Mouse (Mus musculus) retina, postnatal 1 day (tissue): Measurements from ENCODE around the gene Gmpr2.

ENCODE experiments used
- DNase-seq: peaks from one replicate; pipeline ENCODE4 v3.0.0-alpha.2; 2012

Gene Gmpr2

GRCm38 (mm10) chr14:55671833-55672740 lies at the start of gene Gmpr2, which contains the start of gene Nedd8:
Gmpr2 (plus strand) TSS chr14:55671941.
Nedd8 (minus strand) TSS chr14:55672124.
- peak; percentile 98 for DNase-seq

- no peak for DNase-seq
These were observed 43.5 kb upstream of the Gmpr2 start for GRCm38 (mm10) chr14:55628077-55628827.

GRCm38 (mm10) chr14:55629312-55629711 lies 42.4 kb upstream of the Gmpr2 start:
- DNase-seq, result peak; percentile 39

- no peak for DNase-seq
These were observed 36.7 kb upstream of the Gmpr2 start for GRCm38 (mm10) chr14:55634874-55635522.

GRCm38 (mm10) chr14:55635523-55636007 lies 36.2 kb upstream of the Gmpr2 start, which contains the start of gene Ipo4:
Ipo4 (minus strand) TSS chr14:55635957.
- DNase-seq, result peak; percentile 95

GRCm38 (mm10) chr14:55637795-55638194 lies 33.9 kb upstream of the Gmpr2 start, which contains the start of gene Gm49378:
Gm49378 (minus strand) TSS chr14:55637895.
- no peak for DNase-seq

GRCm38 (mm10) chr14:55640816-55641215 lies 30.9 kb upstream of the Gmpr2 start:
- no peak for DNase-seq

- no peak for DNase-seq
These were observed 30.4 kb upstream of the Gmpr2 start for GRCm38 (mm10) chr14:55641291-55641690.

GRCm38 (mm10) chr14:55642679-55643059 lies 29.1 kb upstream of the Gmpr2 start:
- DNase-seq, result no peak

- peak; percentile 91 for DNase-seq
These were observed 28.5 kb upstream of the Gmpr2 start, which contains the start of gene Tm9sf1 for GRCm38 (mm10) chr14:55643060-55643907. Tm9sf1 (minus strand) TSS chr14:55643806.

GRCm38 (mm10) chr14:55644261-55644888 lies 27.4 kb upstream of the Gmpr2 start:
- no peak for DNase-seq

- no peak for DNase-seq
These were observed 21.9 kb upstream of the Gmpr2 start, which contains the start of gene Tssk4 for GRCm38 (mm10) chr14:55649884-55650283. Tssk4 (plus strand) TSS chr14:55650184.

GRCm38 (mm10) chr14:55651528-55651927 lies 20.2 kb upstream of the Gmpr2 start:
- no peak for DNase-seq

GRCm38 (mm10) chr14:55656935-55657334 lies 14.8 kb upstream of the Gmpr2 start:
- no peak for DNase-seq

GRCm38 (mm10) chr14:55658011-55658410 lies 13.7 kb upstream of the Gmpr2 start:
- DNase-seq, result no peak

GRCm38 (mm10) chr14:55659960-55660573 lies 11.7 kb upstream of the Gmpr2 start, which contains the start of gene Mdp1:
Mdp1 (minus strand) TSS chr14:55660508.
- DNase-seq, result peak; percentile 94

GRCm38 (mm10) chr14:55660636-55661035 lies 11.1 kb upstream of the Gmpr2 start:
- DNase-seq, result no peak

GRCm38 (mm10) chr14:55671486-55671832 lies 282 bp upstream of the Gmpr2 start:
- DNase-seq, result no peak

GRCm38 (mm10) chr14:55672741-55673060 lies 960 bp downstream of the Gmpr2 start:
- no peak for DNase-seq

- no peak for DNase-seq
These were observed 5.9 kb downstream of the Gmpr2 start for GRCm38 (mm10) chr14:55677615-55678014.
